Mouse (Mus musculus): ENCODE measurements around the gene Slc24a4.
"Not testable (repeated sequence)": the region's sequence is repeated elsewhere in the genome, so short reads cannot be mapped to it uniquely, and the experiment has no call there.

Gene Slc24a4

DNA sequence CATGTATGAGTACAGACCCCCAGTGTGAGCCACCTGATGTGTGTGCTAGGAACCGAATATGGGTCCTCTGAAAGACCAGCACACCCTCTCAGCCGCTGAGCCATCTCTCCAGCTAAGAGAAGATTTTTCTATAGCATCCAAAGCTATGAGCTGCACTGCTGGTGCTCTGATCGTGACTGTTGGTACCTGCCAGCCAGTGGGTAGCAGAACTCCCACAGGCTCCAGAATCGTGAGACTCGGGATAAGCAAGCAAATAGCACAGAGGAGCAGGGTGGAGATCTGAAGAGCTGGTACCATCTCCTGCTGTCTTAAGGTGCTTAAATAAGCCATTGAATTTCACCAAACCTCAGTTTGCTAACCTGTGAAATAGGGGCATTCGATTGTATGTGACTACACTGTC is 119.6 kb downstream of the Slc24a4 start:
- no peak for DNase-seq (ENCODE audit: low read depth, low spot score)

DNA sequence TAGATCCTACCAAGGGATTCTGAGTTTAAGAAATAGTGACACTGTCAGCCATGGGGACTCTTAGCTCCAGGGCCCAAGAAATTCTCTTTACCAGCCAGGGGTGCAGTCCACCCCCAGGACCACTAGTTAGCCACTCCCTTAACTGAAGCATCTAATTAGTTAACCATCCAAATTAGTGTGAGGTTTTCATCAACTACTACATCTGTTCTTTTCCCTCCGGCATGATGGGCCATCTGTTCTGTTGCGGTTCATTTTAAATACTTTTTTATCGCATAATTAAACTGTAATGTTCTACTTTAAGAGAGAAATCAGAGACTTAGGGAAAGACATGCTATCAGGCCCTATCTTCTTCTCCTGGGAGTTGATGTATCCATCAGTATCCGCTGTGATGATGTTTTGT is 121.8 kb downstream of the Slc24a4 start:
- no peak for DNase-seq (ENCODE audit: low read depth, low spot score)

DNA sequence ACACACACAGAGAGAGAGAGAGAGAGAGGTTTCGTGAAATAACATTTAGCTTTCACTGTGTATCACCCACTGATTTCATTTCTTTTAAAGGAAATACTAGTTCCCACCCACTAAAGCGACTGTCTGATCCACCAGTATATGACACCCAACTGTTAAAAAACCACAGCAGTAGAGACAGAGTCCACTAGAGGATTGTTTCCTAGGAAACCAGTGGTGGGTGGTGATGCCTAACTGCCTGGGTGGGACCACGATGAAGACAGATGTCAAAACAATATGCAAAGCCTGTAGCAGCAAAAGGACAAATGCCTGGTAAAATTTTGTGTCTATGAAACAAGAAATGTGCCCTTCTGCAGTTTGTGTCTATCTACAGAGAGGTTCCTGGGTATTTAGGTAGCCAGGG is 122.5 kb downstream of the Slc24a4 start:
- DNase-seq (ENCODE audit: low read depth, low spot score): no peak

DNA sequence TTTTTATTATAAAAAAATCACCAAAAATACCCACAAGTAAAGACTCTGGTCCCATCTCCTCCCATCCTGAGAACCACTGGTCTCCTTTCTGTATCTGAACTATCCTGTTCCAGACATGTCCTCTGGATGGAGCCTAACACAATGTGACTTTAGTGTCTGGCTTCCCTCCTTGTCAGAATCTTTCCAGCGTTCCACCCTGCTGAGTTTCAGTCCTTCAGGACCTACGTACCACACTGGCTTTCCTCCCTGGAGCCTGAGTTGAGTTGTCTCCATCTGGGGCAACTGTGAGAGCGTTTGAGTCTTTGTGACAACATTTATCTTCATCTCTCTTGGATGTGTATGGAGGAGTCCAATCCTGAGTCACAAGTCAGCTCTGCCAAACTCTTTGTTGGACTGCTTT is 123.5 kb downstream of the Slc24a4 start:
- DNase-seq (ENCODE audit: low read depth, low spot score): no peak

DNA sequence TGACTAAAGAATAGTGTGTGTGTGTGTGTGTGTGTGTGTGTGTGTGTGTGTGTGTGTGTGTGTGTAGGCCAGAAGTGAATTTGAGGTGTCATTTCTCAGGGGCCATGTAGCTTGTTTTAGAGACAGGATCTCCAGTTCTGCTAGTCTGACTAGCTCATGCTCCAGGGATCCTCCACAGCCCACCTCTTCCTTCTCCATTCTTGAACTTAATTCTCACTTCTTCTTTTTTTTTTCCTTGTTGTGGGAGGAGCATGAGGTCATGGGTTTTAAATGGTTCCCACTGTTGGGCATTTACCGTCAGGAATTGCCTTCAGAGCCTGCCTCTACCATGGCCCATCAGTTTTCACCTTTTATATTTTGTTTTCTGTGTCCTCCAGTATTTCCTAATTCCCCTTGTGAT is 124.0 kb downstream of the Slc24a4 start:
- DNase-seq (ENCODE audit: low read depth, low spot score): no peak

DNA sequence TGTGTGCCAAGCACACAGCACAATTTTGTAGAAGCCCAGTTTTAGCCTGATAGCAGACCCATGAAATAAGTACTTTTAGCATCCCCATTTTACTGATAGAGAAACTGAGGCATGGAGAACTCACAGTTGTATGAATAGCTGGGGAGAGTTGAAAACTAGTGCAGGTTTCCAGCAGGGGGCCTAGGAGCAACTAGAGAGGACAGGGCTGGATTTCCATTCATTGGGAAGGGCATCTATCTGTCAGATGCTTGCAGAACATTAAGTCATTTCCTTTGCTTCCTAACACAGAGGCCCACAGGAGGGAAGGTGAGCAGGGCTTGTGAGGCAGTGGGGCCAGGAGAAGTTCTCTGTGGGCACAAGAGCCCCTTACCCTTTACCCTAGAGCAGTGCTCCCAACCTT is 126.5 kb downstream of the Slc24a4 start:
- DNase-seq (ENCODE audit: low read depth, low spot score): no peak

DNA sequence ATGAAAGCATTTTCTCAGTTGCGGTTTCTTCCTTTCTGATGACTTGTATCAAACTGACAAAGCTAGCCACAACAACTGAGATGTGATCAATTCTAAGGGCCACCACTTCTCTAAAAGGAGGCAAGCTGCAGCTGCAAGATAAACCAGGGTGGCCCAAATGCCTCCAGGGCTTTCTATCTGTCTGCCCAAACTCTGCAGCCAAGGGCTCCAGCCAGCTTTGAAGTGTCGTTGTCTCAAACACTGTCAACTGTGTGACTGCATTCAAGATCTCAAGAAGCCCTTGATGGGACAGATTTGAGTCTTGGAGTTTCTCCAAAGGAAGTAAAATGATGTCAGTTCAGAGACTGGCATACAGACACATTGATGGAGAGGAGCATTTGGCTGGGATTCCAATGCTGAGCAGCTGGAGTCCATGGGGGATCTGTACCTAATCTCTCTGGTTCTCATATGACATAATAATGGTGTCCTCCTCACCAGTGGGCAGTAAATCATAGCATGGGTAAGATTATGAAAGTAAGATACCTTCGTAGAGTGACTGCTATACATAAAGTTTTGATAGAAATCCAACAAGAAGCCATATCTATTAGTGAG is 130.1 kb downstream of the Slc24a4 start:
- no peak for DNase-seq (ENCODE audit: low read depth, low spot score)

DNA sequence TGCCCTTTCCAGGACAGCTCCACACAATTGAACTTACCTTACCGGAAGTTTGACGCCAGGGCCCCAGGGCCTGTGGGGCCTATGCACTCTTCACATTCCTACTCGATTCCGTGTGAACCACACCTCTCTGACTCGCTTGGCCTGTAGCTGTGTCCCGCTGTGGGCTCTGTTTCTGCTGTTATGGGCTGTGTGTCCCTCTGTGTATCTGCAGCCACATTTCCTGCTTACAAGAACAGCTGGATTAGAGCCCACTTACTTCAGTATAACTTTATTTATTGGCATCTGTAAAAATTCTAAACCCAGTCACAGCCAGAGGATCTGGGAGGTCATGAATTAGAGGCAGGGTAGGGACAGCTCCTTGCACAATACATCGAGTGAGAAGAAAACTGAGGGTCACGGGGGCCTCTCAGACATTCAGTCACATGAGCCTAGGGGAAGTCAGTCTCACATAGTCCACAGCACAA is 133.4 kb downstream of the Slc24a4 start:
- DNase-seq (ENCODE audit: low read depth, low spot score): no peak

DNA sequence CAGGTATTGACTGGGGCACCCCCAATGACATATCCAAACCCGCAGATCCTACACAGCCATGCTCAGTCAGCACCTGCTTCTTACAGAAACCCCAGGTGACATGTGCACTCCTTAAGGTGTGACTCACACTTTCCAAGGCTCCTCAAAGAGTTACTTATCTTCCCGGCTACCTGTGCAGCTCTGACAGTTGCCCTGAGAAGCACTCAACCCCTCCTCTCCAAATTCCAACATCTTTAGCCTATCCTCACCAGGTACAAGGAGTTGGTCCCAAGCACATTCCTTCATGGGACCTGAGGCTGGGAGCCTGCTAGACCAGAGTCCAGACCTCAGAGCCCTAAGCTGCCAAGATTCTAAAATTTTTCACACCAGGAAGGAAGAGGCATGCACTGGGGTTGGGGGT is 134.3 kb downstream of the Slc24a4 start:
- no peak for DNase-seq (ENCODE audit: low read depth, low spot score)

DNA sequence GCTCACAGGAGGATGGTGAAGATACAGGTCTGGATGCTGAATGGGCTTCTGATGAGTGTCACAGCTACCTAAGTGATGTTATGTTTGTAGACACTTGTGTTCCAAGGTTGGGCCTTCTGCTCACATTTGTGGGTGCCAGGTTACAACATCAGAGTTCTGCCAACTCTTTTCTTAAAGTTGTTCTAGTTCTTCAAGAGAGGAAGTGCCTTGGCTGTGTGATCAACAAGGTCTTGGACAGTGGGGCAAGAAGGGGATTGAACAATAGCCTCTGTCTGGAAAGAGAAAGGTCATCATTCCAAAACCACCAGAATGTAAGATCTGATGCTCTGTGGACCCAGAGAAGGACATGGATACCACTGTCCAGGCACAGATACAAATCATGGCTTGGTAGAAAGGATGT is 134.7 kb downstream of the Slc24a4 start:
- DNase-seq (ENCODE audit: low read depth, low spot score): no peak

DNA sequence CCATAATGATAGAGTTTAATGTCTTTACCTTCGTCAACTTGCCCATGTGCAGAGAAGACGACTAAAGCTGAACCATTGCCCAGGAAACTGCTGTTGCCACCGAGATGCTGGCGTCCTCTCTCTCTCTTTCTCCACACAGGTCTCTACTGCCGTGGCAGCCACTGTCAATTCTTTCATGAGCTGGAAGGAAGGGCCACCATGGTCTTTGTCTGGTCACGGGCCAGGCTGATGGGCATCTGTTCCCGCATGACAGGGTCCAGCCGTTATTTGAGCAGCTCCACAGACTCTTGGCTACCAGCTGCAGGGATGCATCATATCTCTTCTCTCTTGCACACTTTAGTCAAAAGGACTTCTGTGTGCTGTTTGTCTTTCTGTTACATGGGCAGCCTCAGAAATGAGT is 137.9 kb downstream of the Slc24a4 start:
- no peak for DNase-seq (ENCODE audit: low read depth, low spot score)

DNA sequence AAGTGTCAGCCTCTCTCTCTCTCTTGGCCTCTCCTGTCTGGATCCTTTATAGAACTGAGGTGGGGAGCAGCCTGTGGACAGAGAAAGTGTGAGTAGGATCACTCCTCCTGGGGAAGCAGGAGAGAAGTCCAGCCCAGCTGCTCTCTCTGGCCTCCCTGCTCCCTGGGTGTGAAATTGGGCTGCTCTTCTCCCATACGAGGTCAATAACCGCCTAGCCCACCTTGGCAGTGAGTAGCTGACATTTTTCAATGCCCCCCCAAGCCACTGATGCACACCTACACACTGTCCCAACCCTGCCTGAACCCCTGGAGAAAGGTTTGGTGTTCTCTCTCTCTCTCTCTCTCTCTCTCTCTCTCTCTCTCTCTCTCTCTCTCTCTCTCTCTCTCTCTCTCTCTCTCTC is 140.6 kb downstream of the Slc24a4 start:
- no peak for DNase-seq (ENCODE audit: low read depth, low spot score)

DNA sequence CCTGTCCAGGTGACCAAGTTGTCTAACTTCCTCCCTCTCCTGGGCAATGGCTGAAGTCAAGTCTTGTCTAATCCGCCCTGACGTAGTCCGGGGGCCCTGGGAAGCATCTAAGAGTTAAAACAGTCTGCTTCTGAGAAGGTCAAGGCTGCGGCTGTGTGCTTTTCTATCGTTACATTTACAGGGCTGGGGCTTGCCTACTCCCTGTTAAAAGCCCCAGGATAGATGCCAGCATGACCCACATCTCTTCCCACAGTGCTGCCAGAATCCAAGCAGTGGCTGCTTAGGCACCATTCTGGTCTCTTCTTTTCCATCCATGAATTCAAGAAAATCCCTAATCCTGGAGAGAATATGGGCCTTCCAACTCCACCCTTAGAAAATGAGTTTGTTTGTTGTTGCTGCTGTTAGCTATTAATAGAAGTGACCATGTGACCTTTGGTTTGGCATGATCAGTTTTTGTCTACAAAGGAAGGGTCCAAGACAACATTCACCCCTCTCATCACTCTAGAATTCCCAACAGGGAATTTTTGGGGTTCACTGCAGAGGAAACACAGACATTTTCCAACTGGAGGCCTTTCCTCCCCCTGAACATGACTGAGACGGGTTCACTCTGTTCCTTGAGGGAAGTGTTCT is 142.4 kb downstream of the Slc24a4 start:
- DNase-seq (ENCODE audit: low read depth, low spot score): no peak

DNA sequence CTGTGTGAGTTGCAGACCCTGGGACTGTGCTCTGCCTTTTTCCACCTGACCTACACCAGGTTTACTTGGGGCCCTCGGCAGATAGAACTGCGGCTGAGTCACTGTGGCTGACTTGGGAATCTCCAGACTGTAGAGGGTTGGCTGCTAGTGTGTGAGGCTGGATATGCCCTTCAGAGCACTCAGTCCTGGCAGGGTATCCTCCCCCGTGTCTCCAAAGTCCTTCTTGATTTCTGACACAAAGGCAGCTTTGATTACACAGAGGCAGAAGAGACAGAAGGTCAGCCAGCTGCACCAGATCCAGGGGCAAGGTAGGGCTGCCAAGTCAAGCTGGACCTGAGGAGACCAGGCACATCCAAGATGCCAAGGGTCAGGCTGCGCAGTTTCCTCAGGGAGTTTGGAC is 142.9 kb downstream of the Slc24a4 start:
- no peak for DNase-seq (ENCODE audit: low read depth, low spot score)

DNA sequence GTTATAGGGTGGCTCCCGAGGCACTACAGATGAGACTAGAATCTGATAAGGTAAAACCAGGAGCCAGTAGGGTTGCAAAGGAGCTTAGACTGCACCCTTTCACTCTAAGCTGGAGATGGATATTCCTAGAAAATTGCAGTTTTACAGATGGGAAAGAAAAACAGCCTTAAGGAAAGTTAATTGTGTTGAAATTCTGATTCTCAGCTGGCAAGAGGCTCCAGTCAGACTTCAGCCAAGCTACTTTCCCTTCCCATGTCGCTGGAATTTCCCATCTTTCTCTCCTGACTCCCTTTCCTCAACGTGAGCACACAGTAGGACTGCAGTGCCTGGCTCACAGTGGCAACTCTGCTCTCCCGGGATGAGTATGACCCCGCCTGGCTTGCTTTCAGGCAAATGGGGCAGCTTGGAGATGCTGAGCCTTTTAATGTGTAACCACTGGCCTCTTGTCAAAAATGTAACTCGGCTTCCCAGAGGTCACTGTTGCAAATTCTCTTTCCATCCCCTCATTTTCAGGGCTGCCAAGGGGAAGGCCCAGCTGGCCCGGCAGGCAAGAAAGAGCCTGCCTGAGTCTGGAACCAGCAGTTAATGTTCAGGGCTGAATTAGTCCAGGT is 147.4 kb downstream of the Slc24a4 start:
- DNase-seq (ENCODE audit: low read depth, low spot score): no peak

DNA sequence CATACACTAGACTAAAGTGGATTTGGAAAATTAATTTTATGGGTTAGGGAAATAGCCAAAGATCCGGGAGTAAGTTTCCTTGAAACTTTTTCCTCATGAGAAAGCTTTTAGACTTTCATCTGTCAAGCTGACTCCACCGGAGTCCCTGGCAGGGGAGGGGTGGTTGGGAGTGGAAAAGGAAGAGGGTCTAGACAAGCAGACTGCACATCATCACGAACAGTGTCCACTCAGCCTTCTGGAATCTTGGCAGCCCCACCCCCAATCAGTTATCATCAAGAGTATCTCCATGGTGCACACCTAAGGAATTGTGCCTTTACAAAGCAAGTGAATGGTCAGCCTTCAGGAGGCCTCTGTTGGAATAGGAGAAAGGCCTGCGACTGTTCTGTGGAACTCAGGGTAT is 151.8 kb downstream of the Slc24a4 start:
- DNase-seq (ENCODE audit: low read depth, low spot score): not testable (repeated sequence)

DNA sequence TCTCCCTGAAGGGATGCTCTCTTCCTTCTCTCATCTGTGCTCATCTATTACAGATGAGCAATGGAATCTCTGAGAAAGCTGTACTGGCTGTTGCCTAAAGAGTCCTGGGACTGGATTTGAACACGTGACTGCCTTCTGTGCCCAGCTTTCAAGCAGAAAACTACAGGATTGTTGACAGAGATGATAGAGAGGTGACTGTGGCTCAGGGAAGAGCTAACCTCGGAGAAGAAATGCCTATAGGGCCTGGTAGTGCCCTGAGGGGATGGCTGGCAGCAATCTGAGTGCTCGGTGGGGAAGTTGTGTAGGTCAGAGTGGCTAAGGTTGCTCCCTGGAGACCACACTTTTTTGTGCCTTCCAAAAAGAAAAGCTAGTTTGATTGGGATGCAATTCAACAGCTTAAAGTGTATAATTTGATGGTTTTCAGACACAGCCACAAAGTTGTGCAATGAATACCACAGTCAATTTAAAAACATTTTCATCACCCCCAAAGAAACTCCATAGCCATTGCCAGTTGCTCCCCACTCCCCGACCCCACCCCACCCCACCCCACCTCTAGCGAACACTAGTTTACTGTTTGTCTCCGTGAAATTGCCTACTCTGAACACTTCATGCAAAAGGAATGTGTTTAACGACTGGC is 152.5 kb downstream of the Slc24a4 start:
- no peak for DNase-seq (ENCODE audit: low read depth, low spot score)

DNA sequence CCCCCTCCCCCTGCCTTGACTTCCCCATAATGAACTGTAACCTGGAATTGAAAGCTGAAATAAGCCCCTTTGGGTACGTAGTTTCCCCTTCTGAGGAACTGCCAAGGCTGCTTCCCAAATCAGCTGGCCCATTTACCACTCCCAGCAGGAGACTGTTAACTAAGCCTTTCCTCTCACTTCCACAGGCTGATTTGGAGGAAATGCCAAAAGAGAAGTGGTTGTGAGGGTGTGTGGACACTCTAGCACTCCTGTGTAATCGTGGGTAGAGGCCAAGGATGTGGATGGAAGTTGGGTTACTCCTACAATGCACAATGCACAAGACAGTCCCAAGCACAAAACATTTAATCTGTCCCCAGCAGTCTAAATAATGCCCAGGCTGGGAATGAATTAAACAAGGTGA is 153.6 kb downstream of the Slc24a4 start:
- no peak for DNase-seq (ENCODE audit: low read depth, low spot score)

DNA sequence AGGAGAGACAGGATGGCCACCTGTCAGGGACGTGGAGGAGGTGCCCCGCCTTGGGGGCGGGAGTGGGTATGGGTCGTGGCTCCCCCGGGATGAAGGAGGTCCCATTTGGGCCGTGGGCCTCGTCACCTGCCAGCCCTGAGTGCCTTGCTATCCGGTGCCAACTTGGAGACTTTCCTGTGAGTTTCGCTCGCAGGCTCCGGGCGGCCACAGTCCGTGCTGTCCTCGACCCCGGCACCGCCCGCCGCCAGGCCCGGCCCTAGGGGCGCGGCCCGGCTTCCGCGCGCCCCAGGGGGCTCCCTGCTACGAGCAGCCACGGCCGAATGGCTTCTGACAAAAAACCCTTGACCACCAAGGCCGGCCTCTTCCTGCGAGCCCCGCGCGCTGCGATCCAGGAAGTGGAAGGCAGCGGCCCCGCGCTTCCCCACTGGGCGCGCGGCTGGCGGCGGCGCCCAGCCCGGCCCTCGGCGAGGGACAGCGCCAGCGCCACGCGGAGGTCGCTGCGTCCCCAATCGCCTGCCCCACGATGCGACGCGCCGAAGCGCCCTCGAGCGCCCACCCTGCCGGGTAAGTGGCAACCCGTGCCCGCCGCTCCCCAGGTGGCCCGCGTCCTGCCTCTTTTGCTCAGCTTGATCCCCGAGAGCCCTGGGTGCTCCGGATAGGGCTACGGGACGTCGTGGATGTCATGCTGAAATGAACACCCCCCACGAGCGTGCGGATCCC is 154.4 kb downstream of the Slc24a4 start, which contains the start of gene Rin3:
Gene Rin3 (plus strand): TSS at position 286 of the 720 bp plus-strand sequence.
- DNase-seq (ENCODE audit: low read depth, low spot score): no peak

DNA sequence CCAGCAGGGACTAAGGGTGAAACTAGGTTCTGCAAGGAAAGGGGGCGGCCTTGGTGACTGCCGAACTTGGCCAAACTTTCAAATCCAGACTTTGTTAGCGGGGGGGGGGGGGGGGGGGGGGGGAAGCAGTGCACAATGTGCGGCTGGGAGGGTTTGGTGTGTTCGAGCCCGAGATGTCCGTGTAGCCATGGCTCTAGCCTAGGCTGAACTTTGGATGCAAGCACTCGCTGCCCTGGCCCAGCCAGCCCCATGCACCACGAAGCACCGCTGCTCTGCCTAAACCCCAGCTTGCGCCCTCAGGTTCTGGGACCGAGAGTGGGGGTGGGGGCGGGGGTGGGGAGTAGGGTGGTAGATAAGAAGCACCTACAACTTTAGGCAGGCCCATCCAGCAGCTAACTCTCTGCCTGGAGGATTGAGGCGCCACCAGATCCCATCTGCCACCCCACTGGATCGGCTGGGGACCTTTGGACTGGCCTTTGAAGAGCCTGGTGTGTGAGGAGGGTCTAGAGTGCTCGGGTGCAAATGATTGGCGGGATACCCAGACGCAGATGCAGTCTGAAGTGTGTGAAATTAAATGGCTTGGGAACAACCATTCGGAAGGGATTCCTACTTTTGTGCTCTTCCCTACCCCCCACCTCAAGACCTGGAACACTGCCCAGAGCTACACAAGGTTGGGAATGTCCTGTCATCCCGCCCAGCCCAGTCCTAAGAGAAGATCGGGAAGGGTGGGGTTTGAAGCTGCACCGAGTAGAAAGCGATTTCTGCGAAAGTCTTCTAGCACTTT is 155.1 kb downstream of the Slc24a4 start:
- DNase-seq (ENCODE audit: low read depth, low spot score): no peak

DNA sequence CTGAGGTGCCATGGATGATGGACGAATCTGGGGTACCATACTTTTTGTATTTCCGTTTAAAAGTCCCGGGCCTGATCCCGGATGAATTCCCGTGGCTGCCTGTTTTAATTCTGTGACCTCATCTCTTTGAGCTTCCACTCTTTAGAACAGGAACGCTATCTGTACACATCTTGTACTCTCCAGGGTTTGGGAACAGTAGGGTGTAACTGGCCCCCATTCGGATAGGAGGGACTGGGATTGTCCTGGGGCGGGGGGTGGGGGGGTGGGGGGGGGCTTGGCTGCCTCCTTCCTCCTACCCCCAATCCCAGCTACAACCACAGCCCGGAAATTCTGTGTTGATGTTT is 155.7 kb downstream of the Slc24a4 start:
- no peak for DNase-seq (ENCODE audit: low read depth, low spot score)
